Mouse (Mus musculus) G1E (cell line): ENCODE measurements around the gene Esrrb.

Experiments used
- CTCF ChIP-seq: IDR thresholded peaks from 2 replicates; pipeline ENCODE4 v1.5.1; 2012; ENCODE audit warnings: low read depth, low read length, inconsistent platforms, mixed read lengths
- GATA1 ChIP-seq: IDR thresholded peaks from 2 replicates; pipeline ENCODE4 v1.6.1; 2012; ENCODE audit warnings: borderline replicate concordance, low read length, inconsistent platforms, mixed read lengths
- POLR2AphosphoS5 ChIP-seq: IDR thresholded peaks from 2 replicates; pipeline ENCODE4 v1.6.1; 2012; ENCODE audit warnings: low read depth, low read length, inconsistent platforms; ENCODE audit not compliant: insufficient replicate concordance

- TF ChIP-seq CTCF: no peak
- TF ChIP-seq GATA1: no peak
- TF ChIP-seq POLR2AphosphoS5: no peak
Observed at GRCm38 (mm10) chr12:86466180-86466579, 105.3 kb downstream of the Esrrb start.
